In the genomic region with DNA sequence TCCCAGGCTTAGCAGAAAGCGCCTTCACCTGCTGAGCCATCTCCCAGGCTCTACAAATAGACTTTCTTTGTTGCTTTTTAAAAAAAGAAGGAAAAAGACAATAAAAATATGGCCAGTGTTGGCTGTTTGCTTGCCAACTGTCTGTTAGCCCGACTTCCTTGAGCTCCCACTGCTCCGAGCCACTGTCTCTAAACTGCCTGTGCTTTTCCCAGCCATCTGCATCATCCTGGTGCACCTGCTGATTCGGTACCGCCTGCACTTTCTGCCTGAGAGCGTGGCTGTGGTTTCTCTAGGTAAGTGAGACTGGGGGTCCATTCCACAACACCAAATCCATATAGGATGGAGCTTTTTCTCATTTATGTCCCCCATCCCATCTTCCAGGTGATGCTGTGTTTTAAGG, we compare ENCODE assay signal across 21 mouse cellular contexts. TPM values are rescaled to one million over a fixed set of nuclear protein-coding genes. Genes with fewer than 3 reads are reported as not detected.
DNase-seq lines count a peak whose midpoint lies in the region; TF ChIP-seq lines count a peak whose summit lies in the region.
"Had no signal": no experiment of that assay in that cellular context is flagged by ENCODE, and none has a peak within 500 bp of the region (broad histone marks: within the 10 kb centered on the region; RNA-seq: fewer than 3 reads in every experiment).

No protein-coding gene starts in this region.

- DNase-seq in cerebellum, adult 2 months = peak; percentile 72 to 78
- no peak for DNase-seq in cerebellum, adult 9-10 months
- peak in 1 of 2 experiments; percentile 39 for DNase-seq in layer of hippocampus, adult 2 months (ENCODE audit: low spot score in 2 of 2)
- no peak for DNase-seq in layer of hippocampus, adult 11-12 months (ENCODE audit: low spot score)
- peak; percentile 77 for DNase-seq in cerebellum, adult 9-11 months
- DNase-seq in cerebellum, postnatal 36 days = peak; percentile 59 to 65
- no peak for DNase-seq in lung, postnatal 10 days
- DNase-seq: adrenal gland, adult 2 months; adrenal gland, postnatal 25 days; embryo, embryonic 11 days; gastrocnemius, postnatal 10 days; heart, adult 18-20 months; heart, postnatal 10 days; kidney, adult 18-20 months had no signal

- peaks cover 23% of the 10 kb centered on the region; the same call in 1 of the 2 replicates for H3K4me1 ChIP-seq in cerebellum, adult 2 months (ENCODE audit: control insufficient read depth, insufficient read depth, low read length)
- H3K4me1 ChIP-seq: embryonic facial prominence, embryonic 15.5 days; forebrain, embryonic 10.5 days; heart, embryonic 10.5 days; intestine, embryonic 15.5 days had no signal

- TF ChIP-seq CTCF in cerebellum, adult 2 months (IDR thresholded peaks at IDR 0.05; ENCODE audit: borderline replicate concordance, insufficient read depth, low read depth, low read length) = no peak
- no peak for TF ChIP-seq CTCF in layer of hippocampus, adult 2 months (conservative IDR thresholded peaks at IDR 0.05)

- H3K27me3 ChIP-seq in cerebellum, adult 2 months (ENCODE audit: control insufficient read depth, insufficient read depth, low read length) = no peaks in the 10 kb centered on the region
- H3K27me3 ChIP-seq: embryonic facial prominence, embryonic 15.5 days; intestine, embryonic 15.5 days had no signal

- 11% methylated on average over 6 of the region's 6 CpGs for WGBS in cerebellum, adult 2 months

- H3K27ac ChIP-seq in cerebellum, adult 2 months (ENCODE audit: insufficient read depth, low read length) = peak overlapping the region; percentile 62; the same call in 1 of the 2 replicates
- H3K27ac ChIP-seq in layer of hippocampus, adult 2 months = peak overlapping the region; percentile 28
- H3K27ac ChIP-seq: embryonic facial prominence, embryonic 15.5 days; forebrain, embryonic 10.5 days; heart, embryonic 10.5 days; hindbrain, embryonic 10.5 days; hindbrain, embryonic 14.5 days; intestine, embryonic 15.5 days had no signal

- H3K4me3 ChIP-seq in cerebellum, adult 2 months (replicated peaks; ENCODE audit: insufficient read depth, low read depth, low read length) = no peak overlapping the region
- no peak overlapping the region for H3K4me3 ChIP-seq in layer of hippocampus, adult 2 months
- H3K4me3 ChIP-seq: embryonic facial prominence, embryonic 15.5 days; erythroblast, embryonic 14.5 days; forebrain, embryonic 10.5 days; heart, embryonic 10.5 days; hindbrain, embryonic 10.5 days; intestine, embryonic 15.5 days had no signal

- no peak for TF ChIP-seq POLR2A in cerebellum, adult 2 months (IDR thresholded peaks at IDR 0.05; ENCODE audit: borderline replicate concordance, insufficient read depth, low read length)

RNA-seq across cellular contexts. Expression of gene Slc9a8, which starts 13.1 kb away (rescaled TPM):
- 60.9 and 63.5 TPM in 2 replicates for polyA plus RNA-seq in cerebellum, adult 2 months (2012; rRNA removed)
- 10 to 100 TPM; 33.2 to 34.5 TPM for total RNA-seq in layer of hippocampus, adult 2 months (2021)

RNA-seq across cellular contexts. Expression of gene Rnf114, which starts 57.9 kb away (rescaled TPM):
- 101 and 106 TPM in 2 replicates for polyA plus RNA-seq in cerebellum, adult 2 months (2012; rRNA removed)
- 10 to 100 TPM; 50.9 to 51.6 TPM for total RNA-seq in layer of hippocampus, adult 2 months (2021)

RNA-seq across cellular contexts. Expression of gene Spata2, which starts 58.1 kb away (rescaled TPM):
- 80.2 and 88.0 TPM in 2 replicates for polyA plus RNA-seq in cerebellum, adult 2 months (2012; rRNA removed)
- total RNA-seq in layer of hippocampus, adult 2 months (2021) = 10 to 100 TPM; 80.9 to 82.4 TPM

Comparison
In these comparisons a context has a peak if more than half of its experiments do, and no peak if none do; other contexts are left out.
1. DNase-seq: peak in cerebellum, adult 2 months (2 of 2), cerebellum, adult 9-11 months (single experiment) and cerebellum, postnatal 36 days (2 of 2); none in cerebellum, adult 9-10 months (single experiment), layer of hippocampus, adult 11-12 months (single experiment) and lung, postnatal 10 days (single experiment).